Mouse (Mus musculus) 416B (cell line): ENCODE results near the gene Hist2h3b.
A peak's percentile ranks its signal among the peaks of the same experiment; 100 is the strongest.
"Not testable (repeated sequence)": the region's sequence is repeated elsewhere in the genome, so short reads cannot be mapped to it uniquely, and the experiment has no call there.

Source experiments
- DNase-seq: peaks from one replicate; pipeline ENCODE4 v3.0.0; 2011; ENCODE audit warnings: low read depth

Gene Hist2h3b

DNA sequence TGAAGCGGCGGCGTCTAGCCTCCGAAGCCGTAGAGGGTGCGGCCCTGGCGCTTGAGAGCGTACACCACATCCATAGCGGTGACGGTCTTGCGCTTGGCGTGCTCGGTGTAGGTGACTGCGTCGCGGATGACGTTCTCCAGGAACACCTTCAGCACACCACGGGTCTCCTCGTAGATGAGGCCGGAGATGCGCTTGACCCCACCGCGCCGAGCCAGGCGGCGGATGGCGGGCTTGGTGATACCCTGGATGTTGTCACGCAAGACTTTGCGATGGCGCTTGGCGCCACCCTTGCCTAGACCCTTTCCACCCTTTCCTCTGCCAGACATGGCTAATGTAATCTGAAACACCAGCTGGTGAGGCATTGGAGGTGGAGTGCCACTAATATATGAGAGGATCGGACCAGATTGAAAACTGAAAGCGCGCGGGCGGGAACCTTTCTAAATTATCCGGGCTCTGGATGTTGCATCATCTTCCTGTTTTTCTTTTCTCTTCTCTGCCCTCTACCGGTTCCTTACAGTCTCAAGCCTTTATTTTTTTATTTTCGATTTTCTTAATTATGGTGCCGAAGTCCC is 5.4 kb upstream of the Hist2h3b start, which contains the start of gene Hist2h4:
Hist2h4 (minus strand) TSS at position 333 of the 572 bp plus-strand sequence.
- peak; percentile 99 for DNase-seq

DNA sequence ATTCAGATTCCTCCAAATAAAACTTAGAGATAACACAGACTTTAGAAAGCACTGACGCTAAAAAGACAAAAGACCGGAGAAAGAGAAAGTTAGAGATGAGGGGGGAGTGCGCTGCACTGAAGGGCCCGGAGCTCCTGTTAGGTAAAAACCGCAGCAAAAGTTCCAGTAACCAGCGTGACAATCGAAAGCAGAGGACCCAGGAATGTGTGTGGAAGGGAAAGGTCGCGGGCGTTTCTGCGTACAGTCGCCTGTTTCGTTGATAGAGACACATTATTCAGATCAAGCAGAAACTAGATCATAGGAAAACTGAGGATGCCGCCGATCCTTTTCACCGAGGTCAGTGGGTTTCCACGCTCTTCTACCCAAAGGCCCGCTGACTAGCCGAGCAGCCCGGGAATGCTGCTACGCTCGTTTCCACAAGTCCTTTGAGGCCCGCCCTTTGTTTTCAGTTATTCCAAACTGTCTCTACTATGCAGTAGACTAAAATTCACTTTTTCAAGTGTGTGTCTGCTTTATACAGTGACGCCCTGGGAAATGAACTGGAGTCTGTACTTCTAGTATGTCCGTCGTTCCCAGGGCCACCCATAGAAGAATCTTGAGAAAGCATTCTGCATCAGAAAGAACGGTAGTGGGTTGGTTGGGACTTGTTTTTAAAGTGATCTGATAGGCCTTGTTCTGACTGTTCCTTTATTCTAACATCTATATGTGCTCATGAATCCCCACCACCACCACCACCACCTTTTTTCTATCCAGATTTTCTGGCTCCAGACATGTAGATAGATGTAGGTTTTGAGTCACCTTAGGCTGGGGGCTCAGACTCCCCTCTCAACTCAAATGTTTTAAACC is 4.7 kb upstream of the Hist2h3b start:
- peak; percentile 86 for DNase-seq

DNA sequence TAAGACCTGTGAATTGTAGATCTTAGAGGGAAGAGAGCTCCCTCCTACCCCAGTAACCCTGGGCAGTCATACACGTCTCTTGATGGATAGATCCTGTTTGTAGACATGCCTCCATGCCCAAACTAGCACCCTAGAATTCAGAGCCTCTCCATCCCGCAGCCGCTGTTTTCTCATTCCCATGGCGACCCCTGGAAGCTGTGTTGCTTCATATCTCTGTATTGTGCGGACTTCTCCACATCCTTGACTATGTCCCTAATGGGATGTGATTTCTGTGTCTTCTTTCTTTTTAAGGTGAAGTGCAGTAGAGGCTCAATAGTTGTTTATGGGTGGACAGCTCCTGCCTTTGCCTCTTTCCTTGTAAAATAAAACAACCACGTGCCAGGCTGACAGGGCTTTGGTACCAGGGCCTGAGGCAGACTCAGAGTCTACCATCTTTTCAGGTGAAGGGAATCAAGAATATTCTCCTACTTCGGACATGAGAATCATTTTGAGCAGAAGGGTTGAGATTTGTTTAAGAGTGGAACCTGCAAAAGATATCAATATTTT is 4.0 kb upstream of the Hist2h3b start:
- DNase-seq = no peak

GRCm38 (mm10) chr3:96266132-96266710 is 2.2 kb upstream of the Hist2h3b start:
- peak; percentile 49 for DNase-seq

- DNase-seq = no peak
Observed at GRCm38 (mm10) chr3:96267541-96267940, 913 bp upstream of the Hist2h3b start.

DNA sequence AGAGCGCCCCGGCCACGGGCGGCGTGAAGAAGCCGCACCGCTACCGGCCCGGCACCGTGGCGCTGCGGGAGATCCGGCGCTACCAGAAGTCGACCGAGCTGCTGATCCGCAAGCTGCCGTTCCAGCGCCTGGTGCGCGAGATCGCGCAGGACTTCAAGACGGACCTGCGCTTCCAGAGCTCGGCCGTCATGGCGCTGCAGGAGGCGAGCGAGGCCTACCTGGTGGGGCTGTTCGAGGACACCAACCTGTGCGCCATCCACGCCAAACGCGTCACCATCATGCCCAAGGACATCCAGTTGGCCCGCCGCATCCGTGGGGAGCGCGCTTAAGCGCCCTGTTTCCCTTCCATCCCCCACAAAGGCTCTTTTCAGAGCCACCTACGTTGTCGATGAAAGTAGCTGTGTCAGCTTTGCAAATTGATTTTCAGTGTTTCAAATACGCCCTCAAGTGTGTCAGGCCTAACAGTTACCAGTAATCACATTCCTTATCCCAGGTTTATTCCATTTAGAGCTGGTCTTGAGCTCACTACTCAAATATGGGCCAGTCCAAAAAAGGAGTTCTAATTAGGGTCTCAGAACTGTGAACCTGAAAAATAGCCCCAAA is 423 bp downstream of the Hist2h3b start:
- DNase-seq = not testable (repeated sequence)

GRCm38 (mm10) chr3:96269511-96270474 is 1.3 kb downstream of the Hist2h3b start, which contains the start of gene Hist2h2bb:
Gene Hist2h2bb (plus strand): TSS chr3:96269752.
- peak; percentile 100 for DNase-seq

DNA sequence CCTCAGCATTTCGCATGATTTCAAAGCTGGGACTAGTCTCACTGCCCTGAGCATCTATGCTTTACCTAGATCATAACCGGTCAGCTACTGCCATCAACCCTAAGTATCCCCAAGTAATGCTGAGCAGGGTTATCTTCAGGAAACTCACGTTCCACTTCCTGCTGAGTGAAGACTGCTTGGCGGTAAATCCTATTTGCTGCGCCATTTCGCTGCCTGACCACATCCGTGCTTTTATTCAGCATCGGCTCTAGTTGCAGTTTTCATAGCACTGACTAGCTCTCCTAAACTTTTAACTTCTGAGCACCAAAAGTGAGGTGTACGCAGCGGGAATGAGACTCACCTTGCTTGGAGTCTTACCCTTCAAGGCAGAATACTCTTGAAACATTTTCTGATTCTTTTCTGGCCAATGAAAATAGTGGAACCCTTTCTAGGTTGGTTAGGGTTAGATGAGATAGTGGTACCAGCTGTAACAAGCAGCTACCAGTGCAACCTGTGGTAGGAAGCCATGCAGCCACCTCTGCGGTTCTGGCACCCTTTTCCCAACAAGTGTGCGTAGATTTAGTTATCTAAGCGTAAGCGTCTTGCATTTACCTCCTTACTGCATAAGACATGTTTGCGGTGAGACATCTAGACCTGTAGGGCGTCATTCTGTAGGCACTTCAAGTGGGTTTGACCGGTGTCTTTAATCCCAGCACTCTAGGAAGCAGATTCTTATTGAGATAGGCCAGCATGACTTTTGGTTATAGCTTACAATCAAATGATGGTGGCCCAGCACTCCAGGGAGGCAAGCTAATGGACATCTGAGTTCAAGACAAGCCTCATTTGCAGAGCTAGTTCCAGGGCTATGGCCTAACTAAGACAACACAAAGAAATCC is 5.4 kb downstream of the Hist2h3b start:
- DNase-seq = peak; percentile 94

DNA sequence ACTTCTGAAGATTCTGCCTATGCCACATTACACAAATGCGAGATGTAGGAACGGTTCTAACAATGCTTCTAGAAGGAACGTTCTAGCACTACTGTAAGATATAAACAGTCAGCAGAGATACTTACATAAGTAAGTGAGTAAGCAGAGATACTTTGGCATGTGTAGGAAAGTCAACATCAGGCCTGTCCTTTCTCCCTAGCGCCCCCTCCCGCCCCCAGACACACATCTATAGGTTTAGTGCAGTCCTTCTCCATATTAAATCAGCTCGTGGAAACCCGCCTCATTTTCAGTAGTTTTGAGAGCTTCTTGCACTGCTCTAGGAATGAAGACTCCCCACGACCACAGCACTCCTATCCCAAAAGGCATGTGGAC is 9.0 kb downstream of the Hist2h3b start:
- peak; percentile 90 for DNase-seq

GRCm38 (mm10) chr3:96277800-96278624 is 9.6 kb downstream of the Hist2h3b start:
- peak; percentile 95 for DNase-seq

DNA sequence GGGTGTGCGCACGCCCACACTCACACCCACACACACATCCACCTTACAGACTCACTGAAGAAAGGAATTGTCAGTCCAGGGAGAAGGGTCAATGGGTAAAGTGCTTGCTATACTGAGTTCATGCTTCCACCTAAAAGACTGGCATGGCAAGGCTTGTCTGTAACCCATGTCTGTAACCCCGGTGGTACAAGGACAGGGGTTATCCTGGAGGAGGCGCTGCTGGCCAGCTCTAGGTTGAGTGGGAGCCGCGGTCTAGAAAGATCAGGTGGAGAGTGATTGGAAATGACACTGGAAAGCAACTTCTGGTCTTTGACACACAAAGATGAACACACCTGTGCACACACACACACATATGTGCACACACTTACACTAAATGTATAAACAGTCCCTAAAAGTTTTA is 12.2 kb downstream of the Hist2h3b start:
- DNase-seq = no peak

DNA sequence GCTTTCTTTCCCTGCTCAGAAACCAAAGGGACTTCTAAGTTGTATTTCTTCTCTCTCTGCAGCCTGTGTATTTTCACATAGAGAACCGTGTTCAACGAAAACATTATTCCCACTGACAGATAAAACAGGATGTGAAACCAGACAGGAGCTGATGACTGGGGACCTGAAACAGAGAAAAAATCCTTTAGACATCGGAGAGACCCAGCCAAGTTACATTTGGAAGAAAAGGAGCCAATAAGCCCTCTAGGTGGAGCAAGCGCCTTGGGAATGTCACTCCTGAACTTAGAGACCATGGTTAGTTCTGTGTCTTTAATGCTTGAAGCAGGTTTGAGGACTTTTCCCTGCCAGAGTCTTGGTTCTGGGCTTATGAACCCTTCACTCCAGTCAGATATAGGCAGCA is 16.0 kb downstream of the Hist2h3b start:
- DNase-seq = peak; percentile 58

DNA sequence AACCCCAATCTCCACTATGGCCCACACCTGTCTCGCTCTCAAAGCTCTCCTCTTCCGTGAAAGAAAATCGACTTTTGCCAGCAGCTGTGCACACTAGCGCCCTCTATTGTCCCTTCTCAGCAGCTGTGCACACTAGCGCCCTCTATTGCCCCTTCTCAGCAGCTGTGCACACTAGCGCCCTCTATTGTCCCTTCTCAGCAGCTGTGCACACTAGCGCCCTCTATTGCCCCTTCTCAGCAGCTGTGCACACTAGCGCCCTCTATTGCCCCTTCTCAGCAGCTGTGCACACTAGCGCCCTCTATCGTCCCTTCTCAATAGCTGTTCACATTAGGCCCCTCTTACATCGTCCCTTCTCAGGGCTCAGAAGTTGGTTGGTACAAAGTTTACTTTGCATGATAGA is 18.9 kb downstream of the Hist2h3b start:
- DNase-seq = not testable (repeated sequence)

DNA sequence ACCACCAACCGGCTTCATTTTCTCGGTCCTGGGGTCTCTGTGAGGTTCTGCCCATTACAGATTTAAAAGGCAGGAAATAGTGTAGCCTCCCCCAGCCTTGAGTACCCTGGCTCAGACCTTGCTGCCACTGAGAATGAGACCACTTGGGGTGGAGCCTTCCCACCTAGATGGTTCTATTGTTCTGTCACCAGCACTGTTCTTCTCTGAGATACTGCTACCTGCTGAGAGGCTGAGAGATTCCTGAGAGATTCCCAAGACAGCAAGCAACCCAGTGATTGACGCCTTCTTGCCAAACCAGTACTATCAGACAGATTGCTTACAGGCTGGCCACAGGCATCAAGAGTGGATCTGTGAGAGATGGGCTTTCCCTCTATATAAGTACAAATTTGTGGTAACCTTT is 20.7 kb downstream of the Hist2h3b start:
- no peak for DNase-seq

DNA sequence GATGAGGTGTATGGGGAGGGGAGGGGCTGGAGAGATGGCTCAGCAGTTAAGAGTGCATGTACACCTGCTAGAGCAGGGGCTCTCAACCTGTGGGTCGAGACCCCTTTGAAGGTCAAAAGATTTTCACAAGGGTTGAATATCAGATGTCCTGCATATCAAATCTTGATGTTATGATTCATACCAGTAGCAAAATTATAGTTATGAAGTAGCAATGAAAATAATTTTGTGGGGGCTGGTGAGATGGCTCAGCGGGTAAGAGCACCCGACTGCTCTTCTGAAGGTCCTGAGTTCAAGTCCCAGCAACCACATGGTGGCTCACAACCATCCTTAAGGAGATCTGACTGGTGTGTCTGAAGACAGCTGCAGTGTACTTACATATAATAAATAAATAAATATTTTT is 22.3 kb downstream of the Hist2h3b start:
- DNase-seq = not testable (repeated sequence)

DNA sequence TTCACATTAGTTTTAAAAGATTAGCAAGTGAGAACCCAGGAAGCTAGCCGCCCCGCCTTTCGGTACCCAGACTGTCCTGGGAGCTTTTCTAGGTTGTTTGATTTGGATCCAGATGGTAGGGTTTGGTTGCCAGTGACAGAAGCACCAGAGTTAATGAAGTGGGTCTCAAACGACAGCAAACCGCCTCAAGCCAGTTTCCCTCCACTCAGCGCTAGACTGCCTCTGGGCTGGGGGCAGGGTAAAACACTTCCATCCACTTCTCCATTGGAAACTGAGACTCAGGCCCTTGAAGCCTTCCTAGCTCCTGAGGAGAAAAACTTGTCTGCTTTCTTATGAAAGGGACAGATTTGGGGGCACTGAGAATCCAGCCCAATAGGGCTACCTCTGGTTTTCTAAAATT is 24.2 kb downstream of the Hist2h3b start:
- DNase-seq = no peak

GRCm38 (mm10) chr3:96293368-96293767 is 24.9 kb downstream of the Hist2h3b start:
- no peak for DNase-seq

GRCm38 (mm10) chr3:96293787-96294186 is 25.3 kb downstream of the Hist2h3b start, which contains the start of gene Fcgr1:
Gene Fcgr1 (minus strand): TSS chr3:96293969.
- DNase-seq = peak; percentile 84

DNA sequence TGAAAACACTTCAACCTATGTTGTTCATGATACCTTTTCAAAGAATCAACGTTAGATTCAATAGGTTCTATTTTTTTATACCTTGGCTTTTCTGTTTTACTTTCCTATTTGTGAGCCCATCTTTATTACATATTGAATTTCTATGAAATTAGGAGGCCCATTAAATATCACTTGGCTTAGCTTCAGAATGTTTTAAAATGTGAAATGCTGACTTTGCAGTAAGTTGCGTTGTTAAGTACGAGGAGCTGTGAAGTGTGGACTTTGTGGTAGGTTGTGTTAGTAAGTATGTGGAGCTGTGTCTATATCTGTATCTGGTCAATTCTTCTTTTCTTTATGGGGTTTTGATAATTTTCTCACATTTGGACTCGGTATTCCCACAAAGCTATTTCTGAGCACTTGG is 29.9 kb downstream of the Hist2h3b start:
- DNase-seq = no peak
